Mouse (Mus musculus) neutrophil, adult 83 days (primary cell): ENCODE data around the gene Trim33. TPM values are rescaled to one million over a fixed set of nuclear protein-coding genes. Genes with fewer than 3 reads are reported as not detected.

Source experiments
- total RNA-seq, 2 experiments: library from RNA; stranded (reverse); gene quantifications; one replicate each; pipeline ENCODE4 v1.2.4; 2023

The Trim33 gene
- 10 to 100 TPM; 40.5 to 42.2 TPM for total RNA-seq

GRCm38 (mm10) chr3:103279182-103280149 lies at the start of gene Trim33:
Gene Trim33 (plus strand): TSS chr3:103279293.

Other genes starting within 250 kb of the Trim33 start
- gene Nras, start 221.0 kb upstream of the Trim33 start, total RNA-seq: 10 to 100 TPM; 76.4 to 84.2 TPM
- gene Ampd1, start 205.3 kb upstream of the Trim33 start, total RNA-seq: not detected
- gene Dennd2c, start 176.7 kb upstream of the Trim33 start, total RNA-seq: 1 to 10 TPM; 1.9 to 2.2 TPM
- 10 to 100 TPM; 38.5 to 43.3 TPM for gene Bcas2, start 107.6 kb upstream of the Trim33 start, total RNA-seq